Mouse (Mus musculus) lung, postnatal 0 days (tissue): ENCODE data around the gene Cebpa. TPM values are rescaled to one million over a fixed set of nuclear protein-coding genes. Genes with fewer than 3 reads are reported as not detected.

ENCODE experiments used
- ATAC-seq: fragments of 200-750 bp; cut with Nextera tagmentation; 2 replicates; pipeline ENCODE4 v1.8.0; 2017; ENCODE audit warnings: moderate library complexity
- DNase-seq: peaks from one replicate; pipeline ENCODE4 v3.0.0-alpha.2; 2016; ENCODE audit warnings: low spot score
- H3K27ac ChIP-seq: fragments of 300-500 bp; sonication (generic); 2 replicates; pipeline ENCODE4 v1.5.1; 2014; ENCODE audit warnings: antibody characterized with exemption, mild to moderate bottlenecking, low read length, mixed read lengths
- H3K27me3 ChIP-seq: fragments of 300-500 bp; sonication (generic); replicated peaks from 2 replicates; pipeline ENCODE4 v1.6.1; 2014; ENCODE audit warnings: low read length, mixed read lengths; ENCODE audit not compliant: insufficient read depth
- H3K36me3 ChIP-seq: fragments of 300-500 bp; sonication (generic); 2 replicates; pipeline ENCODE4 v1.6.1; 2014; ENCODE audit warnings: low read length, mixed read lengths; ENCODE audit not compliant: insufficient read depth
- H3K4me1 ChIP-seq: fragments of 300-500 bp; sonication (generic); 2 replicates; pipeline ENCODE4 v1.6.1; 2014; ENCODE audit warnings: antibody characterized with exemption, low read depth, low read length, mixed read lengths; ENCODE audit not compliant: insufficient read depth
- H3K4me2 ChIP-seq: fragments of 300-500 bp; sonication (generic); replicated peaks from 2 replicates; pipeline ENCODE4 v1.6.1; 2014; ENCODE audit warnings: low read depth, mild to moderate bottlenecking, low read length, moderate library complexity, mixed read lengths
- H3K4me3 ChIP-seq: fragments of 300-500 bp; sonication (generic); 2 replicates; pipeline ENCODE4 v1.5.1; 2014; ENCODE audit warnings: low read depth, low read length
- H3K9ac ChIP-seq: fragments of 300-500 bp; sonication (generic); replicated peaks from 2 replicates; pipeline ENCODE4 v1.6.1; 2014; ENCODE audit warnings: low read depth, mild to moderate bottlenecking
- H3K9me3 ChIP-seq: fragments of 300-500 bp; sonication (generic); 2 replicates; pipeline ENCODE4 v1.6.1; 2016; ENCODE audit warnings: low read length, mixed read lengths
- CTCF ChIP-seq: IDR thresholded peaks from 2 replicates; pipeline ENCODE4 v1.5.1; 2016; ENCODE audit warnings: antibody characterized with exemption, mild to moderate bottlenecking
- EP300 ChIP-seq: IDR thresholded peaks from 2 replicates; pipeline ENCODE4 v1.6.1; 2016; ENCODE audit warnings: antibody characterized with exemption, mild to moderate bottlenecking, control low read depth
- WGBS: fragments of 180-500 bp; shearing (Covaris S2); extraction: QIAGEN DNeasy Blood & Tissue Kit; methylation state at CpG from one replicate; pipeline ENCODE4 v1.1.7; 2014; 5-methylcytosine and 5-hydroxymethylcytosine counted together
- polyA plus RNA-seq: library from polyadenylated mRNA; unstranded; fragments of >200 nt; fragmentation: Nextera tagmentation; extraction: Ambion mirVana; gene quantifications from 2 replicates; pipeline ENCODE4 v1.2.1, GENCODE M21; 2015

Cebpa gene
- polyA plus RNA-seq, 1 experiment from 2014 or later = 29.8 TPM

GRCm38 (mm10) chr7:35122401-35123320 is 3.6 kb downstream of the Cebpa start:
- Histone ChIP-seq H3K4me3 (peak overlapping the region; percentile 75; the same call in 1 of the 2 replicates), H3K4me1 (no peaks in the 10 kb centered on the region; the same call in 1 of the 2 replicates), H3K9me3 (no peaks in the 10 kb centered on the region), H3K9ac (0 out of 2 replicates have a peak overlapping the region, but pooled peaks have one; percentile 2), H3K36me3 (no peaks in the 10 kb centered on the region), H3K4me2 (peak overlapping the region; percentile 95), H3K27me3 (no peaks in the 10 kb centered on the region), H3K27ac (0 out of 2 replicates have a peak overlapping the region, but pooled peaks have one; percentile 21)
- WGBS = 58% methylated on average over 10 of the region's 10 CpGs
- ATAC-seq (no peak), DNase-seq (no peak)
- TF ChIP-seq CTCF (no peak), EP300 (no peak)

GRCm38 (mm10) chr7:35123431-35123953 is 4.4 kb downstream of the Cebpa start:
- Histone ChIP-seq H3K4me2 (no peak overlapping the region), H3K4me1 (no peaks in the 10 kb centered on the region; the same call in 1 of the 2 replicates), H3K9ac (no peak overlapping the region), H3K27me3 (no peaks in the 10 kb centered on the region), H3K4me3 (no peak overlapping the region), H3K9me3 (no peaks in the 10 kb centered on the region), H3K27ac (0 out of 2 replicates have a peak overlapping the region, but pooled peaks have one; percentile 21), H3K36me3 (no peaks in the 10 kb centered on the region)
- DNase-seq (no peak), ATAC-seq (no peak)
- no peak for TF ChIP-seq EP300
- TF ChIP-seq CTCF = no peak
- WGBS = 37% methylated on average over 10 of the region's 10 CpGs

GRCm38 (mm10) chr7:35124216-35124615 is 5.1 kb downstream of the Cebpa start:
- no peaks in the 10 kb centered on the region for H3K27me3 ChIP-seq
- no peak overlapping the region for H3K9ac ChIP-seq
- no peak for TF ChIP-seq EP300
- TF ChIP-seq CTCF = no peak
- no peak for ATAC-seq
- no peak overlapping the region for H3K27ac ChIP-seq
- H3K4me2 ChIP-seq = no peak overlapping the region
- no peaks in the 10 kb centered on the region for H3K36me3 ChIP-seq
- no peak overlapping the region for H3K4me3 ChIP-seq
- no peaks in the 10 kb centered on the region; the same call in 1 of the 2 replicates for H3K4me1 ChIP-seq
- H3K9me3 ChIP-seq = no peaks in the 10 kb centered on the region
- no peak for DNase-seq
- WGBS = 72% methylated on average over 5 of the region's 5 CpGs

GRCm38 (mm10) chr7:35124745-35125144 is 5.7 kb downstream of the Cebpa start:
- Histone ChIP-seq H3K9me3 (no peaks in the 10 kb centered on the region), H3K27me3 (no peaks in the 10 kb centered on the region), H3K27ac (no peak overlapping the region), H3K4me1 (no peaks in the 10 kb centered on the region; the same call in 1 of the 2 replicates), H3K4me2 (no peak overlapping the region), H3K36me3 (no peaks in the 10 kb centered on the region), H3K4me3 (no peak overlapping the region), H3K9ac (no peak overlapping the region)
- no peak for TF ChIP-seq EP300
- no peak for TF ChIP-seq CTCF
- WGBS = 55% methylated on average over 6 of the region's 6 CpGs
- ATAC-seq (no peak), DNase-seq (no peak)

- TF ChIP-seq EP300 (no peak), CTCF (no peak)
- 85% methylated on average over 5 of the region's 5 CpGs for WGBS
- H3K4me2 ChIP-seq = no peak overlapping the region
- no peaks in the 10 kb centered on the region for H3K27me3 ChIP-seq
- H3K9me3 ChIP-seq = no peaks in the 10 kb centered on the region
- no peak for ATAC-seq
- no peaks in the 10 kb centered on the region for H3K36me3 ChIP-seq
- DNase-seq = no peak
- peaks cover 4% of the 10 kb centered on the region; the same call in 1 of the 2 replicates for H3K4me1 ChIP-seq
- H3K27ac ChIP-seq = no peak overlapping the region
- H3K9ac ChIP-seq = no peak overlapping the region
- H3K4me3 ChIP-seq = no peak overlapping the region
Observed at GRCm38 (mm10) chr7:35125971-35126370, 6.9 kb downstream of the Cebpa start.

- WGBS = 31% methylated on average over 10 of the region's 10 CpGs
- TF ChIP-seq EP300 = peak; percentile 41
- no peak for TF ChIP-seq CTCF
- H3K27me3 ChIP-seq = no peaks in the 10 kb centered on the region
- no peaks in the 10 kb centered on the region; the same call in 1 of the 2 replicates for H3K9me3 ChIP-seq
- DNase-seq = peak; percentile 83
- no peak overlapping the region for H3K4me2 ChIP-seq
- peak overlapping the region; percentile 69; the same call in 1 of the 2 replicates for H3K27ac ChIP-seq
- peaks cover 4% of the 10 kb centered on the region; the same call in 1 of the 2 replicates for H3K4me1 ChIP-seq
- H3K4me3 ChIP-seq = no peak overlapping the region
- no peak overlapping the region for H3K9ac ChIP-seq
- ATAC-seq = 0 out of 2 replicates have a peak, but pooled peaks have one; percentile 15
- no peaks in the 10 kb centered on the region for H3K36me3 ChIP-seq
Observed at GRCm38 (mm10) chr7:35127001-35127400, 7.9 kb downstream of the Cebpa start.
